Mouse (Mus musculus): Measurements from ENCODE around the gene Pkp3. TPM values are rescaled to one million over a fixed set of nuclear protein-coding genes. Genes with fewer than 3 reads are reported as not detected.

The Pkp3 gene
- polyA plus RNA-seq, 1 experiment from 2014 or later, result not detected

- peak overlapping the region; percentile 82; the same call in 1 of the 2 replicates for H3K4me2 ChIP-seq (ENCODE audit: low read length)
- WGBS, result 82% methylated on average over 7 of the region's 7 CpGs
- peak overlapping the region; percentile 94; the same call in 1 of the 2 replicates for H3K4me3 ChIP-seq (ENCODE audit: low read depth, low read length)
- H3K4me1 ChIP-seq (ENCODE audit: control insufficient read depth, insufficient read depth, low read length), result peaks cover 17% of the 10 kb centered on the region; the same call in 1 of the 2 replicates
- no peak for DNase-seq (ENCODE audit: low spot score)
- ATAC-seq, result no peak
- H3K9ac ChIP-seq (ENCODE audit: low read length), result peak overlapping the region; percentile 8; the same call in 1 of the 2 replicates
- H3K36me3 ChIP-seq (ENCODE audit: control insufficient read depth, insufficient read depth, low read length), result peaks cover 40% of the 10 kb centered on the region
- no peaks in the 10 kb centered on the region for H3K9me3 ChIP-seq (replicated peaks; ENCODE audit: control insufficient read depth, low read length)
- H3K27me3 ChIP-seq (replicated peaks; ENCODE audit: control insufficient read depth, insufficient read depth, low read length), result no peaks in the 10 kb centered on the region
- H3K27ac ChIP-seq (ENCODE audit: low read depth, low read length), result no peak overlapping the region
These were observed 15.5 kb upstream of the Pkp3 start for GRCm38 (mm10) chr7:141062525-141062924.

GRCm38 (mm10) chr7:141063353-141063752 is 14.7 kb upstream of the Pkp3 start:
- 89% methylated on average over 3 of the region's 3 CpGs for WGBS
- DNase-seq (ENCODE audit: low spot score) (no peak), ATAC-seq (no peak)
- no peak overlapping the region for H3K9ac ChIP-seq (ENCODE audit: low read length)
- H3K36me3 ChIP-seq (ENCODE audit: control insufficient read depth, insufficient read depth, low read length), result peaks cover 48% of the 10 kb centered on the region
- H3K9me3 ChIP-seq (replicated peaks; ENCODE audit: control insufficient read depth, low read length), result no peaks in the 10 kb centered on the region
- no peak overlapping the region for H3K27ac ChIP-seq (ENCODE audit: low read depth, low read length)
- no peak overlapping the region for H3K4me3 ChIP-seq (ENCODE audit: low read depth, low read length)
- H3K27me3 ChIP-seq (replicated peaks; ENCODE audit: control insufficient read depth, insufficient read depth, low read length), result no peaks in the 10 kb centered on the region
- peaks cover 17% of the 10 kb centered on the region; the same call in 1 of the 2 replicates for H3K4me1 ChIP-seq (ENCODE audit: control insufficient read depth, insufficient read depth, low read length)
- no peak overlapping the region for H3K4me2 ChIP-seq (ENCODE audit: low read length)

GRCm38 (mm10) chr7:141064175-141064574 is 13.8 kb upstream of the Pkp3 start:
- Histone ChIP-seq H3K9me3 (replicated peaks; ENCODE audit: control insufficient read depth, low read length) (no peaks in the 10 kb centered on the region), H3K4me3 (ENCODE audit: low read depth, low read length) (no peak overlapping the region), H3K27ac (ENCODE audit: low read depth, low read length) (no peak overlapping the region), H3K4me2 (ENCODE audit: low read length) (no peak overlapping the region), H3K9ac (ENCODE audit: low read length) (no peak overlapping the region), H3K4me1 (ENCODE audit: control insufficient read depth, insufficient read depth, low read length) (peaks cover 17% of the 10 kb centered on the region; the same call in 1 of the 2 replicates), H3K27me3 (replicated peaks; ENCODE audit: control insufficient read depth, insufficient read depth, low read length) (no peaks in the 10 kb centered on the region), H3K36me3 (ENCODE audit: control insufficient read depth, insufficient read depth, low read length) (peaks cover 54% of the 10 kb centered on the region)
- 93% methylated on average over 7 of the region's 7 CpGs for WGBS
- ATAC-seq (no peak), DNase-seq (ENCODE audit: low spot score) (no peak)

GRCm38 (mm10) chr7:141064576-141064975 is 13.4 kb upstream of the Pkp3 start:
- ATAC-seq, result no peak
- H3K4me2 ChIP-seq (ENCODE audit: low read length), result no peak overlapping the region
- no peaks in the 10 kb centered on the region for H3K27me3 ChIP-seq (replicated peaks; ENCODE audit: control insufficient read depth, insufficient read depth, low read length)
- H3K4me1 ChIP-seq (ENCODE audit: control insufficient read depth, insufficient read depth, low read length), result peaks cover 17% of the 10 kb centered on the region; the same call in 1 of the 2 replicates
- H3K27ac ChIP-seq (ENCODE audit: low read depth, low read length), result no peak overlapping the region
- no peak for DNase-seq (ENCODE audit: low spot score)
- no peak overlapping the region for H3K9ac ChIP-seq (ENCODE audit: low read length)
- H3K9me3 ChIP-seq (replicated peaks; ENCODE audit: control insufficient read depth, low read length), result no peaks in the 10 kb centered on the region
- H3K36me3 ChIP-seq (ENCODE audit: control insufficient read depth, insufficient read depth, low read length), result peaks cover 54% of the 10 kb centered on the region
- no peak overlapping the region for H3K4me3 ChIP-seq (ENCODE audit: low read depth, low read length)
- WGBS, result 96% methylated on average over 7 of the region's 7 CpGs

- ATAC-seq (no peak), DNase-seq (ENCODE audit: low spot score) (no peak)
- no peak overlapping the region for H3K4me3 ChIP-seq (ENCODE audit: low read depth, low read length)
- H3K4me1 ChIP-seq (ENCODE audit: control insufficient read depth, insufficient read depth, low read length), result peaks cover 7% of the 10 kb centered on the region
- WGBS, result 91% methylated on average over 19 of the region's 19 CpGs
- no peaks in the 10 kb centered on the region for H3K9me3 ChIP-seq (replicated peaks; ENCODE audit: control insufficient read depth, low read length)
- H3K36me3 ChIP-seq (ENCODE audit: control insufficient read depth, insufficient read depth, low read length), result peaks cover 54% of the 10 kb centered on the region
- H3K4me2 ChIP-seq (ENCODE audit: low read length), result no peak overlapping the region
- no peak overlapping the region for H3K27ac ChIP-seq (ENCODE audit: low read depth, low read length)
- peaks cover 4% of the 10 kb centered on the region; the same call in 1 of the 2 replicates for H3K27me3 ChIP-seq (replicated peaks; ENCODE audit: control insufficient read depth, insufficient read depth, low read length)
- no peak overlapping the region for H3K9ac ChIP-seq (ENCODE audit: low read length)
These were observed 9.7 kb upstream of the Pkp3 start for GRCm38 (mm10) chr7:141068351-141068750.

GRCm38 (mm10) chr7:141070058-141070862 is 7.8 kb upstream of the Pkp3 start:
- Histone ChIP-seq H3K4me3 (ENCODE audit: low read depth, low read length) (peak overlapping the region; percentile 31), H3K4me1 (ENCODE audit: control insufficient read depth, insufficient read depth, low read length) (peaks cover 7% of the 10 kb centered on the region), H3K27ac (ENCODE audit: low read depth, low read length) (peak overlapping the region; percentile 52), H3K9me3 (replicated peaks; ENCODE audit: control insufficient read depth, low read length) (no peaks in the 10 kb centered on the region), H3K4me2 (ENCODE audit: low read length) (peak overlapping the region; percentile 76), H3K9ac (ENCODE audit: low read length) (peak overlapping the region; percentile 63), H3K27me3 (replicated peaks; ENCODE audit: control insufficient read depth, insufficient read depth, low read length) (peaks cover 4% of the 10 kb centered on the region; the same call in 1 of the 2 replicates), H3K36me3 (ENCODE audit: control insufficient read depth, insufficient read depth, low read length) (peaks cover 36% of the 10 kb centered on the region)
- DNase-seq (ENCODE audit: low spot score) (peak; percentile 88), ATAC-seq (peak; percentile 60)
- WGBS, result 2% methylated on average over 51 of the region's 51 CpGs

- DNase-seq (ENCODE audit: low spot score) (no peak), ATAC-seq (no peak)
- peaks cover 17% of the 10 kb centered on the region for H3K36me3 ChIP-seq (ENCODE audit: control insufficient read depth, insufficient read depth, low read length)
- peaks cover 4% of the 10 kb centered on the region; the same call in 1 of the 2 replicates for H3K27me3 ChIP-seq (replicated peaks; ENCODE audit: control insufficient read depth, insufficient read depth, low read length)
- H3K27ac ChIP-seq (ENCODE audit: low read depth, low read length), result no peak overlapping the region
- no peak overlapping the region for H3K4me3 ChIP-seq (ENCODE audit: low read depth, low read length)
- peaks cover 7% of the 10 kb centered on the region for H3K4me1 ChIP-seq (ENCODE audit: control insufficient read depth, insufficient read depth, low read length)
- no peak overlapping the region for H3K4me2 ChIP-seq (ENCODE audit: low read length)
- WGBS, result 49% methylated on average over 23 of the region's 23 CpGs
- H3K9ac ChIP-seq (ENCODE audit: low read length), result no peak overlapping the region
- H3K9me3 ChIP-seq (replicated peaks; ENCODE audit: control insufficient read depth, low read length), result no peaks in the 10 kb centered on the region
These were observed 5.8 kb upstream of the Pkp3 start for GRCm38 (mm10) chr7:141072017-141072745.

- no peak overlapping the region for H3K27ac ChIP-seq (ENCODE audit: low read depth, low read length)
- no peak for ATAC-seq
- H3K9ac ChIP-seq (ENCODE audit: low read length), result no peak overlapping the region
- H3K4me3 ChIP-seq (ENCODE audit: low read depth, low read length), result no peak overlapping the region
- WGBS, result 83% methylated on average over 4 of the region's 4 CpGs
- H3K36me3 ChIP-seq (ENCODE audit: control insufficient read depth, insufficient read depth, low read length), result peaks cover 1% of the 10 kb centered on the region; the same call in 1 of the 2 replicates
- H3K4me1 ChIP-seq (ENCODE audit: control insufficient read depth, insufficient read depth, low read length), result peaks cover 7% of the 10 kb centered on the region
- no peak for DNase-seq (ENCODE audit: low spot score)
- no peaks in the 10 kb centered on the region for H3K9me3 ChIP-seq (replicated peaks; ENCODE audit: control insufficient read depth, low read length)
- no peak overlapping the region for H3K4me2 ChIP-seq (ENCODE audit: low read length)
- H3K27me3 ChIP-seq (replicated peaks; ENCODE audit: control insufficient read depth, insufficient read depth, low read length), result peaks cover 4% of the 10 kb centered on the region; the same call in 1 of the 2 replicates
These were observed 4.2 kb upstream of the Pkp3 start for GRCm38 (mm10) chr7:141073782-141074181.

All from forebrain, embryonic 14.5 days (tissue).